Mouse (Mus musculus) cerebral cortex, adult 2 months (tissue): ENCODE measurements around the gene Moap1.

Experiments used
- WGBS: fragments of 180-500 bp; shearing (Covaris S2); methylation state at CpG from one replicate; pipeline ENCODE4 v1.1.7; 2018; 5-methylcytosine and 5-hydroxymethylcytosine counted together

Gene Moap1

GRCm38 (mm10) chr12:102740285-102740684 is 3.2 kb downstream of the Moap1 start:
- 60% methylated on average over 3 of the region's 3 CpGs for WGBS

GRCm38 (mm10) chr12:102739096-102739495 is 4.4 kb downstream of the Moap1 start:
- WGBS = 67% methylated on average over 5 of the region's 5 CpGs

GRCm38 (mm10) chr12:102733381-102733780 is 10.1 kb downstream of the Moap1 start:
- WGBS = 18% methylated on average over 4 of the region's 5 CpGs

GRCm38 (mm10) chr12:102730798-102731619 is 12.5 kb downstream of the Moap1 start:
- 26% methylated on average over 16 of the region's 16 CpGs for WGBS

GRCm38 (mm10) chr12:102729855-102730797 is 13.3 kb downstream of the Moap1 start:
- 49% methylated on average over 26 of the region's 26 CpGs for WGBS

- 46% methylated on average over 7 of the region's 7 CpGs for WGBS
These were observed 17.7 kb downstream of the Moap1 start for GRCm38 (mm10) chr12:102725761-102726175.

GRCm38 (mm10) chr12:102725146-102725545 is 18.3 kb downstream of the Moap1 start:
- 90% methylated on average over 6 of the region's 6 CpGs for WGBS

GRCm38 (mm10) chr12:102723861-102724260 is 19.6 kb downstream of the Moap1 start:
- 33% methylated on average over 6 of the region's 6 CpGs for WGBS

GRCm38 (mm10) chr12:102722966-102723365 is 20.5 kb downstream of the Moap1 start:
- 79% methylated on average over 8 of the region's 8 CpGs for WGBS

- 59% methylated on average over 11 of the region's 11 CpGs for WGBS
These were observed 21.0 kb downstream of the Moap1 start for GRCm38 (mm10) chr12:102722451-102722850.

GRCm38 (mm10) chr12:102719552-102720315 is 23.7 kb downstream of the Moap1 start:
- 16% methylated on average over 13 of the region's 13 CpGs for WGBS

- WGBS = 92% methylated on average over 10 of the region's 10 CpGs
These were observed 28.6 kb downstream of the Moap1 start for GRCm38 (mm10) chr12:102714654-102715395.

- 91% methylated on average over 2 of the region's 2 CpGs for WGBS
These were observed 29.3 kb downstream of the Moap1 start for GRCm38 (mm10) chr12:102714116-102714515.

GRCm38 (mm10) chr12:102713153-102713865 is 30.2 kb downstream of the Moap1 start:
- WGBS = 73% methylated on average over 20 of the region's 20 CpGs

GRCm38 (mm10) chr12:102710851-102711375 is 32.5 kb downstream of the Moap1 start:
- WGBS = 60% methylated on average over 4 of the region's 4 CpGs

- 90% methylated on average over 5 of the region's 5 CpGs for WGBS
These were observed 33.6 kb downstream of the Moap1 start for GRCm38 (mm10) chr12:102709896-102710295.

GRCm38 (mm10) chr12:102708220-102708619 is 35.2 kb downstream of the Moap1 start:
- WGBS = 88% methylated on average over 11 of the region's 11 CpGs

GRCm38 (mm10) chr12:102706833-102707463 is 36.5 kb downstream of the Moap1 start:
- 84% methylated on average over 10 of the region's 10 CpGs for WGBS

- 72% methylated on average over 6 of the region's 6 CpGs for WGBS
These were observed 37.4 kb downstream of the Moap1 start for GRCm38 (mm10) chr12:102705906-102706640.
